Mouse (Mus musculus): ENCODE measurements around the gene Phxr2. TPM values are rescaled to one million over a fixed set of nuclear protein-coding genes. Genes with fewer than 3 reads are reported as not detected.
"Not testable (repeated sequence)": the region's sequence is repeated elsewhere in the genome, so short reads cannot be mapped to it uniquely, and the experiment has no call there.

Gene Phxr2
- polyA plus RNA-seq (2016; fragmentation: Nextera tagmentation; extraction: Ambion mirVana), result not detected in 2 replicates

DNA sequence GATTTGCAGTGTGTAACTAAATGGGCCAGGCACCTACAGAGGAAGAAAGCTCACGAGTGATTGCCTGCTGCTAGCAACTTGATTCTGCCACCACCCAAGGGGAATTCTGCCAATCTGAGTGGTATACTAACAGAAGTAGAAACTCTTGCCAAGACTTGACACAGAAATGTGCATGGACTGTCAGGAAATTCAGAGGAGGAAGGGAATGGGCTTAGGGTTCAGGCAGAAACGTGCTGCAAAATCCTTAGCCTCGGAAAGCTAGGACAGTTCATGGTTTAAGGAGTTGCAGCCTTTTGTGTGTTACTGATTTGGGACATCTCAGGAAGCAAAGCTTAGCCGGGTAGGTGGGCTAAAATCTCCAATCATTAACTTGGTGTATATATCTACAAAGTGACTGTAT is at the start of gene Phxr2:
Gene Phxr2, minus strand, starts transcription at position 101 of the 400 bp plus-strand sequence.
- Histone ChIP-seq H3K9me3 (no peaks in the 10 kb centered on the region), H3K36me3 (peaks cover 8% of the 10 kb centered on the region; the same call in 1 of the 2 replicates), H3K4me3 (no peak within 1 kb of the TSS), H3K27me3 (ENCODE audit: insufficient read depth, poor library complexity, severe bottlenecking) (no peaks in the 10 kb centered on the region), H3K27ac (no peak within 1 kb of the TSS), H3K4me1 (peaks cover 10% of the 10 kb centered on the region)
- peak; percentile 31 for DNase-seq (ENCODE audit: low spot score)
- WGBS, result 80% methylated on average over 4 of the region's 4 CpGs

DNA sequence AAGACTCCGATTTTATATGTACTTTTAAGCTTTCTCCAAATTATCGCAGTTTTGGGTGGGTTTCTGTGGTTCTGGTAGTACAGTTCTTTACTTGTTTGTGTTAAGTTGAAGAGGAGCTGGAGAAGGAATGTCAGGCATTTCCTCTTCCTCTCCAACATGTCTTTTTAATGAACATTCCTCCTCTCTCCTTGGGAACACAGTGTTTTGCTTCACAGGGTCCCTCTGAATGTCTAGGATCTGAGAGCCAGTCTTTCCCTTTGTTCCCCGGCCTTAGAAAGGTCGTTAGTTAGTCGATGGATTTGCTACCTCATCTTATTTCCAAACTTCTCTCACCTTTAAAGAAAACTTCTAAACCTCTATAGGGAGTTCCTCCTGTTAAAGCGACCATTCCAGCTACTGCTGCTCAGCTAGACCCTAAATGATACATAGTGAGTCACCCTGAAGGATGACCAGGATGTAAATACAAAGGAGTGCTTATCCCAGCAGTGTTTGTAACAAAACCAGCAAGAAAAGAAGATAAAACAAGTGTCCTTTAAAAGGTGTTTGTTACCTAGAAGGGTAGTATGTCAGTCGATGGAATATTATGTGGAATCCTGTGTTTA is 46.9 kb upstream of the Phxr2 start:
- peaks cover 25% of the 10 kb centered on the region for H3K4me1 ChIP-seq
- H3K27me3 ChIP-seq (ENCODE audit: insufficient read depth, poor library complexity, severe bottlenecking), result no peaks in the 10 kb centered on the region
- DNase-seq (ENCODE audit: low spot score), result peak; percentile 42
- H3K9me3 ChIP-seq, result no peaks in the 10 kb centered on the region
- no peaks in the 10 kb centered on the region for H3K36me3 ChIP-seq
- no peak overlapping the region for H3K4me3 ChIP-seq
- 42% methylated on average over 7 of the region's 7 CpGs for WGBS
- peak overlapping the region; percentile 48; the same call in 1 of the 2 replicates for H3K27ac ChIP-seq

DNA sequence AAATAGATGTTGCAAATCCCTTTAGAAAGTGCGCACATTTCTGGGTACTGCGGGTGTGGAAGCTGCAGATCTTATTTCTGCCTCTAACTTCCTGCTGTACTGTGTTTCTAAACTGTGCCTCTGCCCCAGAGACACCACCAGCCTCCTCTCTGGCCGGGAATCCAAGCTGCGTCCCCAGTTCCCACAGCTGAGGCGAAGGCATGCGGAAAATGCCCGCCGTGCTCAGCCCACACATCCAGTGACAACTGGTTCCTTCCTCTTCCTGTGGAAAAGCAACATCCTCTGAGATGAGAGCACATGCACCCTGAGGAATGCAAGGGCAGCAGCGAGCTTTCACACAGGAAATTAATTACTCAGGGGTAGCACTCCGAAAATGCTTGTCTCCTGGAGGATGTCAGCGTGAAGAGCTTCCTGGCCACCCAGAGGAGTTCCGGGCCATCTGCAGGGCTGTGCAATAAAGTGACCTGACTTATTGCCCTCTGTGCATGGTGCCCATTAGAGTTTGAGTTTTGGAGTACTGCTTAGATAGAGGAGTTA is 45.9 kb upstream of the Phxr2 start:
- Histone ChIP-seq H3K4me3 (peak overlapping the region; percentile 42), H3K27me3 (ENCODE audit: insufficient read depth, poor library complexity, severe bottlenecking) (no peaks in the 10 kb centered on the region), H3K9me3 (no peaks in the 10 kb centered on the region), H3K36me3 (no peaks in the 10 kb centered on the region), H3K27ac (peak overlapping the region; percentile 85), H3K4me1 (peaks cover 25% of the 10 kb centered on the region)
- DNase-seq (ENCODE audit: low spot score), result peak; percentile 90
- 9% methylated on average over 12 of the region's 12 CpGs for WGBS

DNA sequence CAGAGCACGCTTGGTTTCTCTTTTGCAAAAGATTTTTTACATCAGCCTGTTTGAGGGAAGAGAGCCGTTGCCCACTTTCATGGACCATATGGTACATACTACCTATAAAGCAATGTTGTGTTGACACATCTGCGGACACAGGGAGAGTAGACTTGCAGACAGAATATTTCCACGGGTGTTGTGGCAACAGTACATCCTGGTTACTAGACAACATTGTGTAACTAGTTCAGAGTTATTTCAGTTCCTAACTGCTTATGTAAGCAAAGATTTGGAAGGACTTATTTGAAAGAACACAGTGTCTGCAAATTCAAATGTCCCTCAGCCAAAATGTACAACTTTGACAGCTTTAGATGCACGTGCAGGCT is 43.6 kb upstream of the Phxr2 start:
- Histone ChIP-seq H3K4me1 (peaks cover 38% of the 10 kb centered on the region), H3K27ac (no peak overlapping the region)
- no peak for DNase-seq (ENCODE audit: low spot score)

DNA sequence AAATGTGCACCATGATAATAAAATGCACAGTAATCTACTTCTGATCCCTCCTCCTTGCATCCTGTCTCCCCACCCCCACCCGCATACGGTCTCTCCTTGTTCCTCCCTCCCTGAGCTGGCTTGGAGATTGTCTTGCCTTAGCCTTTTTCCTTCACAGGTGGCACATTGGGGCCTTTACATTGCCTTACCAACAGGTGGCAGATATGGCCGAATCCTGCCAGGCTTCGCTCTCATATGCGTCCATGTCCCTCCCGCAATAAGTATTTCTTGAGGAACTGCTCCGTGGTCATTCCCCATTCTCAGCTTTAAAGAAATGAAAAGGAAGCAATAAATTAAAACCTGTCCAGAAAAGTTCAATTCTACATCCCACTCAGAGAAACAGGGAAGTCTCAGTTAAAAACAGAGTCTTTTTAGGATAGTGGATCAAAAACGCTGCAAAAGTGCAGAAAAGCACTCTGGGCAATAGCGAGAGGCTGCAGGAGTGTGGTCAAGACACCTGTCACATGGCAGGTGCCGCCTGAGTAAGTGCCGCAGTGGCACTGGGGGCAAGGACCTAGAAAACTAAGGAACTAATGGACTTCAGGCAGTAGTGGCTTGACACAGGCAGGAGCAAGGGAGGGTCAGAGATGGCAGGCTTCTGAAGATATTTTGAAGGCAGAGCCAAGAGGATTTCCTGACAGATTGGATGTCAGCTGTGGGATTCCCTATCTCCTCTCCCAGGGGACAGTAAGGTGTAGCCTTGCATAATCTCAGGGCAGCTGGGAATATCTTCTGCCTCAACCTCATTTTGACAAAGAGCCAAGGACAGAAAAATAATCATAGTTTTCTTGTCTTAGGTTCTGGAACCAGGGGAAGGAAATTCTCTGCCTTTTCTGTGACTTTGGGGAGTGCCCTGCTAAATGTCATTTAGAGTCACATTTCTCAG is 43.0 kb upstream of the Phxr2 start:
- 76% methylated on average over 11 of the region's 11 CpGs for WGBS
- Histone ChIP-seq H3K9me3 (no peaks in the 10 kb centered on the region), H3K4me1 (peaks cover 38% of the 10 kb centered on the region), H3K4me3 (no peak overlapping the region), H3K36me3 (no peaks in the 10 kb centered on the region), H3K27me3 (ENCODE audit: insufficient read depth, poor library complexity, severe bottlenecking) (no peaks in the 10 kb centered on the region), H3K27ac (peak overlapping the region; percentile 36; the same call in 1 of the 2 replicates)
- no peak for DNase-seq (ENCODE audit: low spot score)

More for the DNA sequence above, 43.6 kb upstream of the Phxr2 start:
- WGBS, result 65% methylated on average over 5 of the region's 5 CpGs
- Histone ChIP-seq H3K36me3 (no peaks in the 10 kb centered on the region), H3K4me3 (no peak overlapping the region), H3K9me3 (no peaks in the 10 kb centered on the region), H3K27me3 (ENCODE audit: insufficient read depth, poor library complexity, severe bottlenecking) (no peaks in the 10 kb centered on the region)

DNA sequence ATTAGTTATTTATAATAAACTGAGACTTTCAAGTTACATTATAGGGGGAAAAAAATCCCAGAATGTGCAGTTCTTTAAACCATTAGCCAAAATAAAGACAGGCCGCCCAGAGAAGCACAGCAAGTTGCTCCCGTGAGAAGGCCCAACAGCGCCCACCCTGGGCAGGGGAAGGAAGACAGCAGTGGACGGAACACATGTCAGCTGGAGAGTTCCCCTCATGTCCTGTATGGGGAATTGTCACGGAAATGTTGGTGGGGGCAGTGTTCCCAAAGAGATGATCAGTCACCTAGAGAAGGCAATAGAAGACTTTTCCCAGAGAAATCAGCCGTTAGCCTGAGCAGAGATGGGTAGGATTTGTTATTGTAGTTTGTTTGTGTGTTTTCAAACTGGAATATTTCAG is 42.3 kb upstream of the Phxr2 start:
- WGBS, result 75% methylated on average over 6 of the region's 6 CpGs
- no peak for DNase-seq (ENCODE audit: low spot score)

DNA sequence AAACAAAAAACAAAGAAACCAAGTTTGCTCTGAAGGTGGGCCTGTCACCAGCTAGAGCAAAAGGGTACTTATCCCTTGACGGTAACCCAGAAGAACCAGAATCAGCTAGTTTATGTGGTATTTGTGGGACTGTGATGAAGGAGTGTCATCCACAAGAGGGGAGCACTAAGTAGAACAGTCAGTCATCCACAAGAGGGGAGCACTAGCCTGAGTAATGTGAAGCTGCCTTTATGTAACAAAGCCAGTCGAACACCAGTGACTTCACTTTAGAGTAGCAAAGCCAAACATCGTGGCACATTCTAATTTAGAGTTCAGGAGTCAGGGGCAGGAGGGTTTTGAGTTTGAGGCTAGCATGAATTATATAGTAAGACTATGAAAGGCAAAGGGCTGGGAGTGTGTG is 40.3 kb upstream of the Phxr2 start:
- no peaks in the 10 kb centered on the region for H3K27me3 ChIP-seq (ENCODE audit: insufficient read depth, poor library complexity, severe bottlenecking)
- no peaks in the 10 kb centered on the region for H3K9me3 ChIP-seq
- H3K4me3 ChIP-seq, result no peak overlapping the region
- DNase-seq (ENCODE audit: low spot score), result no peak
- H3K36me3 ChIP-seq, result no peaks in the 10 kb centered on the region
- 66% methylated on average over 3 of the region's 3 CpGs for WGBS
- H3K4me1 ChIP-seq, result peaks cover 21% of the 10 kb centered on the region
- no peak overlapping the region for H3K27ac ChIP-seq

More for the DNA sequence above, 42.3 kb upstream of the Phxr2 start:
- H3K36me3 ChIP-seq, result no peaks in the 10 kb centered on the region
- H3K9me3 ChIP-seq, result no peaks in the 10 kb centered on the region
- no peaks in the 10 kb centered on the region for H3K27me3 ChIP-seq (ENCODE audit: insufficient read depth, poor library complexity, severe bottlenecking)
- no peak overlapping the region for H3K27ac ChIP-seq
- H3K4me3 ChIP-seq, result no peak overlapping the region
- H3K4me1 ChIP-seq, result peaks cover 38% of the 10 kb centered on the region

DNA sequence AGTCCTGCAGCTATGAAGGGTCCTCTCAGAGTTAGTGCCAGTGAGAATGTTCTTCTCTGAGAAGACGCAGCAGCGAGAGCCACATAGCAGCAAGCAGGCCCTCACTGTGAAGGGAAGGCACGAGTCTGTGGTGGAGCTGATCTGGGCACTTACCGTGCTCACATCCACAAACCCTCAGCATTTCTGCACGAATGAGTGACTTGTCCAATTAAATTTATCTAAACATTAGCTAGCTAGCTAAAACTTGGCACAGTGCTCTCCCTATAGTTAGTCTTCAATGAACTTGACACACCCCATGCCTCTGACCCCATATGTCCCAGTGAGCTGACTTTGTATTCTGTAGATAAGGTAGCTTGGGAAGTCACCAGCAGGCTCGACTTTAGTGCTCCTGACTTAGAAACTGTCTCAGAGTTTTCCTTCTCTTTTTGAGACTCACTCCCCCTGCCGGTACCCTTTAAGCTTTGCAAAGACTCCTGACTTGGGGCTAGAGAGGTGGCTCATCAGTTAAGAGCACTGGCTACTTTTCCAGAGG is 39.7 kb upstream of the Phxr2 start:
- no peaks in the 10 kb centered on the region for H3K36me3 ChIP-seq
- H3K27me3 ChIP-seq (ENCODE audit: insufficient read depth, poor library complexity, severe bottlenecking), result no peaks in the 10 kb centered on the region
- no peak for DNase-seq (ENCODE audit: low spot score)
- no peaks in the 10 kb centered on the region for H3K9me3 ChIP-seq
- 65% methylated on average over 7 of the region's 7 CpGs for WGBS
- H3K4me3 ChIP-seq, result no peak overlapping the region
- H3K27ac ChIP-seq, result peak overlapping the region; percentile 36; the same call in 1 of the 2 replicates
- H3K4me1 ChIP-seq, result peaks cover 18% of the 10 kb centered on the region

DNA sequence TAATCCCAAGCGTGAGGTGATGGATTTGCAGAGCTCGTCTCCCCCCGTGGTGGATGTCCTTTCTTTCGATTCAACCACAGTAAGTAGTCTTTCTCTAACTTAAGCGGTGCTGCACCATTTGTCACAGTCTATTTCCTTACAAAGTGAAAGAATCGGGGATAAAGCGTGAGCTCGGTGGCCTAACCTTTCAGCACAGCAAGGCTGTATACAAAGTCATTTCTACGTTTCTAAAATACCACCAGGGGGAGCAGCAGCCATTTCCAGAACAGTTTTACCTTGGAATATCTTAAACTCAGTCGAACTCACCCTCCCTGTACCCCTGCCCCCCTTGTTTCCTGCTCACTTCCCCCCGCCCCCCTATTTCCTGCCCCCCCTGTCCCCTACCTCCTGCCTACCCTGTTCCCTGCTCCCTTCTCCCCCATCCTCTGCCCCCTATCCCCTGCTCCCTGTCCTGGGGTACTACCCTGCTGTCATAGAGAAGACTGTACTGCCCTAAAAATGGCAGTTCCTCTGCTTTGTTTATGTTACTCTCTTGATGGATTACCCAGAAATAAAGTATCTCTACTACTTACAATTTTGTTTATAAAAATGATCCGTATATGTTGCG is 38.8 kb upstream of the Phxr2 start:
- Histone ChIP-seq H3K9me3 (no peaks in the 10 kb centered on the region), H3K4me1 (peaks cover 18% of the 10 kb centered on the region), H3K27me3 (ENCODE audit: insufficient read depth, poor library complexity, severe bottlenecking) (no peaks in the 10 kb centered on the region), H3K36me3 (peaks cover 5% of the 10 kb centered on the region; the same call in 1 of the 2 replicates), H3K27ac (0 out of 2 replicates have a peak overlapping the region, but pooled peaks have one; percentile 36), H3K4me3 (no peak overlapping the region)
- no peak for DNase-seq (ENCODE audit: low spot score)
- WGBS, result 42% methylated on average over 13 of the region's 13 CpGs

DNA sequence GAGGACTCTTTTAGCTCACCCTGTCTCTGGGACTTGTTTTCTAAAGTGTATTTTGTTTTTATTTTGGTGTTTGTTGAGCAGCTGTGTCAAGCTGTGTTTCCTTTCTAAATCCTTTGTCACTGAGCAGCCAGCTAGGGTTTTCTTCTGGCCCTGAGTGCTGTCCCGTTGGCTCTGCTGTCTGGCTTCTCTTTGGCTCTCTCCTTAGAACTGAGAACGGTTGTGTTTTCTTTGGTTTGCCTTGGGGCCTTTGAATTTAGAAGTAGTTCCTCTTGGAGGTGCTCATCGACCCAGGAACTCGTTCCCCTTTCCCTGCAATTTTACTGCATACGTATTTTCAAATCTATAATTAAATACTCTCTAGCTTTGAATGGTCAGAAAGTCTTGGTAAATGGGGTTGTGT is 36.9 kb upstream of the Phxr2 start:
- peaks cover 6% of the 10 kb centered on the region; the same call in 1 of the 2 replicates for H3K36me3 ChIP-seq
- no peaks in the 10 kb centered on the region for H3K9me3 ChIP-seq
- no peak overlapping the region for H3K27ac ChIP-seq
- peaks cover 13% of the 10 kb centered on the region for H3K4me1 ChIP-seq
- H3K27me3 ChIP-seq (ENCODE audit: insufficient read depth, poor library complexity, severe bottlenecking), result no peaks in the 10 kb centered on the region
- no peak for DNase-seq (ENCODE audit: low spot score)
- H3K4me3 ChIP-seq, result no peak overlapping the region
- 88% methylated on average over 5 of the region's 5 CpGs for WGBS

DNA sequence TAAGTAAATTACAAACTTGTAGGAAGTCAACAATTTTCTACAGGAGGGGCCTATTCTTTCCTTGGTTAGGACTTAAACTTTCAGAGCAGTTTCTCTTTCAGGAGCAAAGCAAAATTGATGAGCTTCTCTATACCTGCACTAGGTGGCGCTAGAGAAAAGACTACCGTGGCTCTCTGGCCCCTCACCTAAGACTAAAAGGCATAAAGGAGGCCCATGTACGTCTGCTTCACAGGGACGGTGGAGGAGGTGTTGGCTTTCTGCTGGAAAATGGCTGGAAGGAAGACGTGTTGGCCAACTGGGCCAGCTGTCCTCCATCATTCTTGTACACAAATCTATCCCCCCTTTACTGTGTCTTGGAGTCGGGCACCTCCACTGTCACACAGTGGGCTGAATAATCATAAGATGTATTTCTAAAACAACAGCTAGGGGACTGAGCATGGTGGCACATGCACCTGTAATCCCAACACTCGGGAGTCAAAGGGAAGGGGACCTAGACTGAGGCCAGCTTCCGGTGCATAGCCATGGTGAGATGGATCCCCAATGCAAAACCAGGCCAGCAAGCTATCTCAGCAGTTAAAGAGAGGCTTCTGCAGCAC is 36.0 kb upstream of the Phxr2 start:
- H3K9me3 ChIP-seq, result no peaks in the 10 kb centered on the region
- H3K27ac ChIP-seq, result no peak overlapping the region
- no peaks in the 10 kb centered on the region for H3K27me3 ChIP-seq (ENCODE audit: insufficient read depth, poor library complexity, severe bottlenecking)
- peaks cover 6% of the 10 kb centered on the region; the same call in 1 of the 2 replicates for H3K36me3 ChIP-seq
- WGBS, result 41% methylated on average over 8 of the region's 8 CpGs
- DNase-seq (ENCODE audit: low spot score), result no peak
- H3K4me3 ChIP-seq, result no peak overlapping the region
- H3K4me1 ChIP-seq, result peaks cover 13% of the 10 kb centered on the region

DNA sequence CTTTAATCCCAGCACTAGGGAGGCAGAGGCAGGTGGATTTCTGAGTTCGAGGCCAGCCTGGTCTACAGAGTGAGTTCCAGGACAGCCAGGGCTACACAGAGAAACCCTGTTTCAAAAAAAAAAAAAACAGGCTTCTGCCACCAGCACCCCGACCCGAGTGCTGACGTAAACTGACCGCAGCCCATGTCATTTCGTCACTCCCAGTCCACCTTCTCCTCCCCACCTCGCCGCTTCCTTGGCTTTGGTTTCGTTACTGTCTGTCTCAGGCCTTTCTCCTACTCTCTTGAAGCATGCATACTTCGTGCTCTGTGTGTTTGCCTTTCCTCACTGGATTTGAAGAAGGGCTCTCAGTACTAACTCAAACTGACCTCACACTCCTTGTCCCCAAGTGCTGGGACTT is 31.6 kb upstream of the Phxr2 start:
- H3K4me1 ChIP-seq; H3K9me3 ChIP-seq; H3K27me3 ChIP-seq (ENCODE audit: insufficient read depth, poor library complexity, severe bottlenecking); DNase-seq (ENCODE audit: low spot score); H3K36me3 ChIP-seq; H3K27ac ChIP-seq; H3K4me3 ChIP-seq: not testable (repeated sequence)
- WGBS, result 89% methylated on average over 10 of the region's 10 CpGs

Data from heart, embryonic 10.5 days (tissue).